Mouse (Mus musculus) liver, postnatal 0 days (tissue): ENCODE data around the gene Polr1d.

Source experiments
- CTCF ChIP-seq: sonication (generic); IDR thresholded peaks from 2 replicates; pipeline ENCODE4 v1.5.1; 2016; ENCODE audit warnings: antibody characterized with exemption, low read depth
- EP300 ChIP-seq: IDR thresholded peaks from 2 replicates; pipeline ENCODE4 v1.6.1; 2016; ENCODE audit warnings: antibody characterized with exemption, low read depth, mild to moderate bottlenecking

DNA sequence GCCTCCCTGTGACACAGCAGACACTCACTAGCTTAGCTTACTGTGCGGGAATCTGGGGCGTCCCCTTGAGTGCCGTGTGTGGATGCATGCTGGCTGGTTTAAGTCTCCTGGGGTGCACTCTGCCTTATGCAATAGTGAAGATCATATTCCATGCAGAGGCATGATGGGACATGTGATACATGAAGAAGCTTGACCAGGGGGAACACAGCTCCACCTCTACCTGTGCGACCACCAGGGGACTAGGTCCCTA is 24.6 kb upstream of the Polr1d start:
- TF ChIP-seq CTCF (no peak), EP300 (no peak)
